ENCODE assay signal across 25 mouse cellular contexts in the genomic region with DNA sequence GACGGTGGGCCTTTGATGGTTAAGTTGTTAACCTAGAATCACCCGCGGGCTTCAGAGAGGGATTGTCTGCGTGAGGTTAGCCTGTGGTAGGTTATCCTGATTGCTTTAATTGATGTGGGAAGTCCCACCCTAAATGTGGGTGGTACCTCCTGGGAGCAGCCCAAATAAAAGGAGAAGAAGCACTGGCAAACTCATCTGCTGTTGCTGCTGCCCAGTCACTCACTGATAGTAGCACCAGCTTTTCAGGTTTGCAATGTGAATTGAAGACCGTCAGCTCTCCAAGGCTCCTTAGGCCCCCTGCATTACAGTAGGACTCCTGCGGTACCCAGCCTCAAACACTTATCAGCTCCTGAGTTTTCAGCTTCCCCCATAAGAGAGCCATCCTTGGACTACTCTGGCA. TPM values are rescaled to one million over a fixed set of nuclear protein-coding genes. Genes with fewer than 3 reads are reported as not detected.
DNase-seq lines count a peak whose midpoint lies in the region; ATAC-seq and TF ChIP-seq lines count a peak whose summit lies in the region.
"Had no signal": no experiment of that assay in that cellular context is flagged by ENCODE, and none has a peak within 500 bp of the region (broad histone marks: within the 10 kb centered on the region; RNA-seq: fewer than 3 reads in every experiment).

No protein-coding gene starts in this region.

- no peaks in the 10 kb centered on the region for H3K9me3 ChIP-seq in MEL (replicated peaks; ENCODE audit: insufficient read depth, low read length)
- H3K9me3 ChIP-seq: embryonic facial prominence, embryonic 10.5 days; embryonic facial prominence, embryonic 12.5 days; forebrain, embryonic 13.5 days; forebrain, embryonic 15.5 days; G1E had no signal

- peak; percentile 9; the same call in 1 of the 2 replicates for ATAC-seq in common myeloid progenitor, adult 5-6 weeks (replicated peaks; ENCODE audit: low read depth, poor library complexity, severe bottlenecking)
- ATAC-seq in activated CD4-positive, CD25-positive, alpha-beta regulatory T cell, adult 4 months: no peak
- ATAC-seq: CD4-positive, CD25-positive, alpha-beta regulatory T cell, adult 4 months; forebrain, embryonic 13.5 days; forebrain, embryonic 15.5 days; forebrain, postnatal 0 days; Patski had no signal

- peak; percentile 42 for DNase-seq in 416B (ENCODE audit: low read depth)
- peak; percentile 91 for DNase-seq in MEL (ENCODE audit: low read depth, low spot score)
- DNase-seq in cerebellum, postnatal 36 days: no peak
- no peak for DNase-seq in layer of hippocampus, postnatal 10 days (ENCODE audit: low spot score in 2 of 2)
- DNase-seq: adrenal gland, adult 2 months; adrenal gland, postnatal 10 days; adrenal gland, postnatal 25 days; B cell, adult 2 months; cerebellum, adult 11-12 months; cerebellum, adult 2 months; cerebellum, adult 9-10 months; cerebellum, postnatal 10 days; cerebellum, postnatal 25 days; forebrain, postnatal 0 days had no signal

- H3K4me1 ChIP-seq in MEL (ENCODE audit: control insufficient read depth in 1 of 2, insufficient read depth in 2 of 2, low read length in 2 of 2): peaks cover 4 to 23% of the 10 kb centered on the region in 2 experiments; a peak in 3 of 4 replicates

- no peak for TF ChIP-seq CTCF in MEL (IDR thresholded peaks at IDR 0.05 in 2 of 3, conservative IDR thresholded peaks at IDR 0.05 in 1 of 3; ENCODE audit: control insufficient read depth in 1 of 3, insufficient read depth in 1 of 3, low read depth in 2 of 3, low read length in 3 of 3, poor library complexity in 1 of 3, severe bottlenecking in 1 of 3)

- H3K79me2 ChIP-seq in MEL (ENCODE audit: control insufficient read depth, insufficient read depth, low read length, poor library complexity): peaks cover 17% of the 10 kb centered on the region

- peak overlapping the region; percentile 66 for H3K27ac ChIP-seq in MEL (ENCODE audit: control insufficient read depth, low read depth, low read length)
- H3K27ac ChIP-seq: embryonic facial prominence, embryonic 10.5 days; embryonic facial prominence, embryonic 12.5 days; forebrain, embryonic 13.5 days; forebrain, embryonic 15.5 days had no signal

- peak overlapping the region; percentile 63 to 67 for H3K4me3 ChIP-seq in MEL (ENCODE audit: control insufficient read depth in 1 of 2, insufficient read depth in 1 of 2, low read depth in 2 of 2, low read length in 2 of 2)
- H3K4me3 ChIP-seq: embryonic facial prominence, embryonic 12.5 days; forebrain, embryonic 13.5 days; forebrain, embryonic 15.5 days had no signal

- TF ChIP-seq POLR2A in MEL (IDR thresholded peaks at IDR 0.05; ENCODE audit: control insufficient read depth in 1 of 2, insufficient read depth in 1 of 2, low read depth in 1 of 2, low read length in 2 of 2, poor library complexity in 1 of 2): peak; percentile 61 to 99; a peak in 3 of 4 replicates

- peaks cover 0 to 17% of the 10 kb centered on the region in 2 experiments; a peak in 2 of 4 replicates for H3K36me3 ChIP-seq in MEL (ENCODE audit: control insufficient read depth in 1 of 2, insufficient read depth in 2 of 2, low read length in 2 of 2)
- H3K36me3 ChIP-seq: embryonic facial prominence, embryonic 10.5 days; embryonic facial prominence, embryonic 12.5 days; forebrain, embryonic 15.5 days; G1E had no signal

- no peak for TF ChIP-seq RAD21 in MEL (IDR thresholded peaks at IDR 0.05; ENCODE audit: low read depth, low read length)

- peak overlapping the region; percentile 65 for H3K9ac ChIP-seq in MEL (ENCODE audit: control insufficient read depth, low read depth, low read length, poor library complexity, severe bottlenecking)
- H3K9ac ChIP-seq: embryonic facial prominence, embryonic 12.5 days; forebrain, embryonic 13.5 days; forebrain, embryonic 15.5 days; forebrain, postnatal 0 days had no signal

- no peaks in the 10 kb centered on the region for H3K27me3 ChIP-seq in MEL (ENCODE audit: control insufficient read depth in 1 of 2, insufficient read depth in 2 of 2, low read length in 2 of 2)
- H3K27me3 ChIP-seq: CH12.LX, Patski had no signal

- peak; percentile 17 to 28; a peak in 1 of 4 replicates for TF ChIP-seq EP300 in MEL (IDR thresholded peaks at IDR 0.05; ENCODE audit: low read depth in 1 of 2, low read length in 2 of 2)

TF ChIP-seq in MEL, 35 proteins besides CTCF, POLR2A, EP300 and RAD21:
- TF ChIP-seq SIN3A (IDR thresholded peaks at IDR 0.05; ENCODE audit: low read length) (peak; percentile 72; the same call in 1 of the 2 replicates), GABPA (IDR thresholded peaks at IDR 0.05; ENCODE audit: low read depth, low read length) (no peak), KAT2A (conservative IDR thresholded peaks at IDR 0.05; ENCODE audit: low read depth, low read length) (no peak; the same call in 1 of the 2 replicates), GATA1 (IDR thresholded peaks at IDR 0.05; ENCODE audit: low read depth, low read length) (peak; percentile 41; the same call in 1 of the 2 replicates), USF2 (IDR thresholded peaks at IDR 0.05; ENCODE audit: borderline replicate concordance in 1 of 2, insufficient read depth in 1 of 2, low read depth in 1 of 2, low read length in 2 of 2) (no peak), MAX (IDR thresholded peaks at IDR 0.05; ENCODE audit: low read length) (peak; percentile 47; the same call in 1 of the 2 replicates), SMC3 (IDR thresholded peaks at IDR 0.05; ENCODE audit: low read depth, low read length) (no peak), NELFE (IDR thresholded peaks at IDR 0.05; ENCODE audit: low read depth, low read length) (peak; percentile 94), NRF1 (IDR thresholded peaks at IDR 0.05; ENCODE audit: insufficient read depth, low read depth, low read length, poor library complexity, severe bottlenecking) (no peak), CHD1 (IDR thresholded peaks at IDR 0.05; ENCODE audit: low read depth, low read length) (no peak), MAZ (IDR thresholded peaks at IDR 0.05; ENCODE audit: low read depth, low read length) (no peak), ZKSCAN1 (IDR thresholded peaks at IDR 0.05; ENCODE audit: low read depth, low read length) (no peak), TCF12 (IDR thresholded peaks at IDR 0.05; ENCODE audit: low read depth, low read length) (peak; percentile 58), ETS1 (IDR thresholded peaks at IDR 0.05; ENCODE audit: low read depth, low read length) (peak; percentile 63), ZC3H11A (IDR thresholded peaks at IDR 0.05; ENCODE audit: low read depth, low read length) (0 out of 2 replicates have a peak, but pooled peaks have one; percentile 10), E2F4 (IDR thresholded peaks at IDR 0.05; ENCODE audit: borderline replicate concordance, low read depth, low read length) (no peak), MAFK (IDR thresholded peaks at IDR 0.05; ENCODE audit: borderline replicate concordance, low read depth, low read length) (no peak), TBP (IDR thresholded peaks at IDR 0.05; ENCODE audit: low read depth, low read length) (peak; percentile 98), ELF1 (IDR thresholded peaks at IDR 0.05; ENCODE audit: low read depth, low read length) (no peak; the same call in 1 of the 2 replicates), MEF2A (IDR thresholded peaks at IDR 0.05; ENCODE audit: extremely low read depth, insufficient replicate concordance, low read depth, low read length, poor library complexity, severe bottlenecking) (no peak), TAL1 (IDR thresholded peaks at IDR 0.05; ENCODE audit: low read length) (no peak), ZNF384 (IDR thresholded peaks at IDR 0.05; ENCODE audit: low read depth, low read length) (no peak), POLR2AphosphoS2 (IDR thresholded peaks at IDR 0.05; ENCODE audit: low read length) (peak; percentile 81), UBTF (IDR thresholded peaks at IDR 0.05; ENCODE audit: borderline replicate concordance, insufficient read depth, low read depth, low read length) (no peak), USF1 (IDR thresholded peaks at IDR 0.05; ENCODE audit: low read depth, low read length) (no peak; the same call in 1 of the 2 replicates), ZMIZ1 (IDR thresholded peaks at IDR 0.05; ENCODE audit: low read depth, low read length) (peak; percentile 98), JUND (IDR thresholded peaks at IDR 0.05; ENCODE audit: low read depth, low read length) (no peak), RCOR1 (IDR thresholded peaks at IDR 0.05; ENCODE audit: low read depth, low read length) (peak; percentile 70), MXI1 (IDR thresholded peaks at IDR 0.05; ENCODE audit: low read depth, low read length) (peak; percentile 22; the same call in 1 of the 2 replicates), CHD2 (IDR thresholded peaks at IDR 0.05; ENCODE audit: low read length) (no peak), BHLHE40 (IDR thresholded peaks at IDR 0.05; ENCODE audit: borderline replicate concordance, low read depth, low read length) (no peak), POLR2AphosphoS5 (IDR thresholded peaks at IDR 0.05; ENCODE audit: borderline replicate concordance, low read depth, low read length) (no peak), MYB (IDR thresholded peaks at IDR 0.05; ENCODE audit: low read depth, low read length) (no peak), HCFC1 (IDR thresholded peaks at IDR 0.05; ENCODE audit: low read depth, low read length) (peak; percentile 71), MYC (IDR thresholded peaks at IDR 0.05; ENCODE audit: low read depth, low read length) (peak; percentile 43; the same call in 1 of the 2 replicates)

RNA-seq across cellular contexts. Expression of gene Ldhal6b, which starts 14.7 kb away (rescaled TPM):
- 0.31 and 0.39 TPM in 2 replicates for total RNA-seq in MEL (2012; rRNA removed)
- not detected for polyA plus RNA-seq in MEL (2012; ENCODE audit: insufficient read depth in 1 of 2, insufficient read length in 2 of 2, low read depth in 1 of 2, low replicate concordance in 2 of 2, missing spikeins in 1 of 2)
- 0.14 TPM in 1 of 2 replicates, not detected in the other for total RNA-seq in common myeloid progenitor, adult 5-6 weeks (2017)
- polyA plus RNA-seq in activated CD4-positive, CD25-positive, alpha-beta regulatory T cell, adult 4 months (2017; shearing (Covaris generic)): under 1 TPM in 1 of 2 experiments, not detected in 1; 0.30 TPM
- total RNA-seq in layer of hippocampus, postnatal 10 days (2021): 1 to 10 TPM; 1.2 to 1.6 TPM
- polyA plus RNA-seq: CD4-positive, CD25-positive, alpha-beta regulatory T cell, adult 4 months; embryonic facial prominence, embryonic 10.5 days; forebrain, embryonic 11.5 days; forebrain, embryonic 13.5 days; forebrain, embryonic 15.5 days; forebrain, postnatal 0 days had no signal

RNA-seq across cellular contexts. Expression of gene Tmem242, which starts 36.2 kb away (rescaled TPM):
- 27.0 and 28.2 TPM in 2 replicates for total RNA-seq in MEL (2012; rRNA removed)
- 10 to 100 TPM in 1 of 2 experiments, not detected in 1; 49.2 TPM for polyA plus RNA-seq in MEL (2012; ENCODE audit: insufficient read depth in 1 of 2, insufficient read length in 2 of 2, low read depth in 1 of 2, low replicate concordance in 2 of 2, missing spikeins in 1 of 2)
- 48.0 and 52.0 TPM in 2 replicates for total RNA-seq in common myeloid progenitor, adult 5-6 weeks (2017)
- 100 to 1,000 TPM in 1 of 2 experiments, 10 to 100 TPM in 1; 72.3 to 103 TPM for polyA plus RNA-seq in activated CD4-positive, CD25-positive, alpha-beta regulatory T cell, adult 4 months (2017; shearing (Covaris generic))
- 10 to 100 TPM; 78.9 to 86.8 TPM for total RNA-seq in layer of hippocampus, postnatal 10 days (2021)

Comparison
In these comparisons a context has a peak if more than half of its experiments do, and no peak if none do; other contexts are left out.
1. DNase-seq: peak in 416B (single experiment) and MEL (single experiment); none in cerebellum, postnatal 36 days (0 of 2) and layer of hippocampus, postnatal 10 days (0 of 2).